Mouse (Mus musculus) heart, postnatal 0 days (tissue): ENCODE data around the gene Ptrh1.

Experiments
- CTCF ChIP-seq: IDR thresholded peaks from 2 replicates; pipeline ENCODE4 v1.5.1; 2016; ENCODE audit warnings: antibody characterized with exemption, control low read depth, low read depth
- EP300 ChIP-seq: IDR thresholded peaks from 2 replicates; pipeline ENCODE4 v1.6.1; 2016; ENCODE audit warnings: antibody characterized with exemption, low read depth

GRCm38 (mm10) chr2:32757056-32757845 is 18.3 kb upstream of the Ptrh1 start, which contains the start of gene Tor2a:
- TF ChIP-seq CTCF, result peak; percentile 95
- TF ChIP-seq EP300, result peak; percentile 46; the same call in 1 of the 2 replicates
